Mouse (Mus musculus) lung, postnatal 4 days (tissue): Measurements from ENCODE around the gene Kcnj15.
A peak's percentile ranks its signal among the peaks of the same experiment; 100 is the strongest.

ENCODE experiments used
- DNase-seq, 2 experiments: peaks; one replicate each; pipeline ENCODE4 v3.0.0; 2021

Kcnj15 gene

GRCm38 (mm10) chr16:95292843-95293505 lies 35.6 kb downstream of the Kcnj15 start:
- no peak for DNase-seq

GRCm38 (mm10) chr16:95297651-95298050 lies 40.3 kb downstream of the Kcnj15 start:
- no peak for DNase-seq

GRCm38 (mm10) chr16:95301667-95302066 lies 44.3 kb downstream of the Kcnj15 start:
- no peak for DNase-seq

- DNase-seq, result no peak
Measured at GRCm38 (mm10) chr16:95303676-95304075, 46.3 kb downstream of the Kcnj15 start.

GRCm38 (mm10) chr16:95307823-95308360 lies 50.5 kb downstream of the Kcnj15 start:
- peak in 1 of 2 experiments; percentile 41 for DNase-seq

- peak; percentile 36 to 69 for DNase-seq
Measured at GRCm38 (mm10) chr16:95321945-95322625, 64.7 kb downstream of the Kcnj15 start.

GRCm38 (mm10) chr16:95332159-95332558 lies 74.8 kb downstream of the Kcnj15 start:
- DNase-seq, result peak in 1 of 2 experiments; percentile 68

GRCm38 (mm10) chr16:95340885-95341791 lies 83.8 kb downstream of the Kcnj15 start:
- peak; percentile 88 to 91 for DNase-seq

- no peak for DNase-seq
Measured at GRCm38 (mm10) chr16:95342030-95342429, 84.7 kb downstream of the Kcnj15 start.

- DNase-seq, result no peak
Measured at GRCm38 (mm10) chr16:95344961-95345360, 87.6 kb downstream of the Kcnj15 start.

GRCm38 (mm10) chr16:95345882-95346281 lies 88.5 kb downstream of the Kcnj15 start:
- DNase-seq, result peak; percentile 54 to 80

GRCm38 (mm10) chr16:95347202-95347601 lies 89.8 kb downstream of the Kcnj15 start:
- DNase-seq, result peak; percentile 75 to 90

- DNase-seq, result no peak
Measured at GRCm38 (mm10) chr16:95348555-95348954, 91.2 kb downstream of the Kcnj15 start.

GRCm38 (mm10) chr16:95349344-95349743 lies 92.0 kb downstream of the Kcnj15 start:
- no peak for DNase-seq

GRCm38 (mm10) chr16:95349745-95350144 lies 92.4 kb downstream of the Kcnj15 start:
- DNase-seq, result no peak
